Mouse (Mus musculus): ENCODE data around the gene Zfp764. TPM values are rescaled to one million over a fixed set of nuclear protein-coding genes. Genes with fewer than 3 reads are reported as not detected.
A peak's percentile ranks its signal among the peaks of the same experiment; 100 is the strongest.
"Not testable (repeated sequence)": the region's sequence is repeated elsewhere in the genome, so short reads cannot be mapped to it uniquely, and the experiment has no call there.

The Zfp764 gene
- polyA plus RNA-seq, 1 experiment, result 2.1 TPM

- no peak overlapping the region for H3K4me3 ChIP-seq (replicated peaks; ENCODE audit: control insufficient read depth, low read depth, low read length)
- TF ChIP-seq POLR2A (IDR thresholded peaks at IDR 0.05; ENCODE audit: borderline replicate concordance, control insufficient read depth, low read depth, low read length) (no peak), CTCF (IDR thresholded peaks at IDR 0.05; ENCODE audit: control insufficient read depth, insufficient read depth, low read length) (no peak)
- 60% methylated on average over 4 of the region's 4 CpGs for WGBS
- no peaks in the 10 kb centered on the region for H3K4me1 ChIP-seq (ENCODE audit: control insufficient read depth, insufficient read depth, low read length)
- no peak overlapping the region for H3K27ac ChIP-seq (ENCODE audit: control insufficient read depth, insufficient read depth, low read depth, low read length, poor library complexity)
These were observed 28.6 kb upstream of the Zfp764 start for GRCm38 (mm10) chr7:127435206-127435605.

- no peak for TF ChIP-seq CTCF (IDR thresholded peaks at IDR 0.05; ENCODE audit: control insufficient read depth, insufficient read depth, low read length)
- TF ChIP-seq POLR2A (IDR thresholded peaks at IDR 0.05; ENCODE audit: borderline replicate concordance, control insufficient read depth, low read depth, low read length), result no peak
- Histone ChIP-seq H3K27ac (ENCODE audit: control insufficient read depth, insufficient read depth, low read depth, low read length, poor library complexity) (no peak overlapping the region), H3K4me1 (ENCODE audit: control insufficient read depth, insufficient read depth, low read length) (peaks cover 2% of the 10 kb centered on the region; the same call in 1 of the 2 replicates), H3K4me3 (replicated peaks; ENCODE audit: control insufficient read depth, low read depth, low read length) (no peak overlapping the region)
- 39% methylated on average over 3 of the region's 3 CpGs for WGBS
These were observed 19.7 kb upstream of the Zfp764 start for GRCm38 (mm10) chr7:127426354-127426753.

GRCm38 (mm10) chr7:127425911-127426310 is 19.3 kb upstream of the Zfp764 start:
- H3K4me3 ChIP-seq (replicated peaks; ENCODE audit: control insufficient read depth, low read depth, low read length), result no peak overlapping the region
- no peak for TF ChIP-seq CTCF (IDR thresholded peaks at IDR 0.05; ENCODE audit: control insufficient read depth, insufficient read depth, low read length)
- no peak for TF ChIP-seq POLR2A (IDR thresholded peaks at IDR 0.05; ENCODE audit: borderline replicate concordance, control insufficient read depth, low read depth, low read length)
- H3K27ac ChIP-seq (ENCODE audit: control insufficient read depth, insufficient read depth, low read depth, low read length, poor library complexity), result no peak overlapping the region
- 76% methylated on average over 2 of the region's 2 CpGs for WGBS
- H3K4me1 ChIP-seq (ENCODE audit: control insufficient read depth, insufficient read depth, low read length), result peaks cover 2% of the 10 kb centered on the region; the same call in 1 of the 2 replicates

GRCm38 (mm10) chr7:127425291-127425690 is 18.7 kb upstream of the Zfp764 start:
- Histone ChIP-seq H3K4me1 (ENCODE audit: control insufficient read depth, insufficient read depth, low read length) (peaks cover 2% of the 10 kb centered on the region; the same call in 1 of the 2 replicates), H3K4me3 (replicated peaks; ENCODE audit: control insufficient read depth, low read depth, low read length) (no peak overlapping the region), H3K27ac (ENCODE audit: control insufficient read depth, insufficient read depth, low read depth, low read length, poor library complexity) (no peak overlapping the region)
- TF ChIP-seq CTCF (IDR thresholded peaks at IDR 0.05; ENCODE audit: control insufficient read depth, insufficient read depth, low read length) (no peak), POLR2A (IDR thresholded peaks at IDR 0.05; ENCODE audit: borderline replicate concordance, control insufficient read depth, low read depth, low read length) (no peak)
- 79% methylated on average over 3 of the region's 3 CpGs for WGBS

GRCm38 (mm10) chr7:127422247-127422646 is 15.6 kb upstream of the Zfp764 start:
- TF ChIP-seq POLR2A (IDR thresholded peaks at IDR 0.05; ENCODE audit: borderline replicate concordance, control insufficient read depth, low read depth, low read length), result no peak
- no peak for TF ChIP-seq CTCF (IDR thresholded peaks at IDR 0.05; ENCODE audit: control insufficient read depth, insufficient read depth, low read length)
- Histone ChIP-seq H3K4me1 (ENCODE audit: control insufficient read depth, insufficient read depth, low read length) (peaks cover 2% of the 10 kb centered on the region; the same call in 1 of the 2 replicates), H3K4me3 (replicated peaks; ENCODE audit: control insufficient read depth, low read depth, low read length) (peak overlapping the region; percentile 79), H3K27ac (ENCODE audit: control insufficient read depth, insufficient read depth, low read depth, low read length, poor library complexity) (peak overlapping the region; percentile 4)
- 2% methylated on average over 15 of the region's 15 CpGs for WGBS

GRCm38 (mm10) chr7:127421388-127422191 is 15.0 kb upstream of the Zfp764 start, which contains the start of gene Zfp688:
Gene Zfp688 (minus strand): TSS chr7:127422068.
- Histone ChIP-seq H3K27ac (ENCODE audit: control insufficient read depth, insufficient read depth, low read depth, low read length, poor library complexity) (peak within 1 kb of the TSS; percentile 90), H3K4me1 (ENCODE audit: control insufficient read depth, insufficient read depth, low read length) (peaks cover 2% of the 10 kb centered on the region; the same call in 1 of the 2 replicates), H3K4me3 (replicated peaks; ENCODE audit: control insufficient read depth, low read depth, low read length) (peak within 1 kb of the TSS; percentile 79)
- peak; percentile 96; the same call in 1 of the 2 replicates for TF ChIP-seq POLR2A (IDR thresholded peaks at IDR 0.05; ENCODE audit: borderline replicate concordance, control insufficient read depth, low read depth, low read length)
- peak; percentile 25; the same call in 1 of the 2 replicates for TF ChIP-seq CTCF (IDR thresholded peaks at IDR 0.05; ENCODE audit: control insufficient read depth, insufficient read depth, low read length)
- 2% methylated on average over 48 of the region's 48 CpGs for WGBS

GRCm38 (mm10) chr7:127411418-127411817 is 4.8 kb upstream of the Zfp764 start:
- Histone ChIP-seq H3K4me1 (ENCODE audit: control insufficient read depth, insufficient read depth, low read length) (0 out of 2 replicates have a peak, but pooled peaks cover 1% of the 10 kb centered on the region), H3K27ac (ENCODE audit: control insufficient read depth, insufficient read depth, low read depth, low read length, poor library complexity) (no peak overlapping the region), H3K4me3 (replicated peaks; ENCODE audit: control insufficient read depth, low read depth, low read length) (no peak overlapping the region)
- WGBS, result 50% methylated on average over 2 of the region's 2 CpGs
- TF ChIP-seq CTCF (IDR thresholded peaks at IDR 0.05; ENCODE audit: control insufficient read depth, insufficient read depth, low read length), result no peak
- no peak for TF ChIP-seq POLR2A (IDR thresholded peaks at IDR 0.05; ENCODE audit: borderline replicate concordance, control insufficient read depth, low read depth, low read length)

GRCm38 (mm10) chr7:127404101-127404500 is 2.5 kb downstream of the Zfp764 start:
- H3K27ac ChIP-seq (ENCODE audit: control insufficient read depth, insufficient read depth, low read depth, low read length, poor library complexity); H3K4me1 ChIP-seq (ENCODE audit: control insufficient read depth, insufficient read depth, low read length); H3K4me3 ChIP-seq (replicated peaks; ENCODE audit: control insufficient read depth, low read depth, low read length): not testable (repeated sequence)
- WGBS, result 86% methylated on average over 6 of the region's 6 CpGs

Data from bone marrow, adult 2 months (tissue).